Mouse (Mus musculus) spleen, adult 2 months (tissue): ENCODE data around the gene Erc2.

Experiments
- CTCF ChIP-seq: fragments of 200-500 bp; IDR thresholded peaks from 2 replicates; pipeline ENCODE4 v1.5.1; 2011; ENCODE audit warnings: mild to moderate bottlenecking, inconsistent platforms; ENCODE audit not compliant: insufficient read depth, insufficient read length, insufficient replicate concordance; ENCODE audit errors: extremely low read depth
- POLR2A ChIP-seq: fragments of 200-500 bp; IDR thresholded peaks from 2 replicates; pipeline ENCODE4 v1.6.1; 2011; ENCODE audit warnings: low read depth, low read length, inconsistent platforms

GRCm38 (mm10) chr14:28304131-28304530 is 681.9 kb downstream of the Erc2 start:
- TF ChIP-seq CTCF = no peak
- no peak for TF ChIP-seq POLR2A
